Mouse (Mus musculus): ENCODE data around the gene Chmp1a. TPM values are rescaled to one million over a fixed set of nuclear protein-coding genes. Genes with fewer than 3 reads are reported as not detected.

The Chmp1a gene
- polyA plus RNA-seq, 1 experiment from 2014 or later, result 146 TPM

- Histone ChIP-seq H3K4me2 (ENCODE audit: low read depth, low read length) (peak overlapping the region; percentile 7; the same call in 1 of the 2 replicates), H3K4me3 (replicated peaks; ENCODE audit: low read length) (no peak overlapping the region), H3K9me3 (replicated peaks; ENCODE audit: control insufficient read depth, low read length) (no peaks in the 10 kb centered on the region), H3K27ac (ENCODE audit: low read length) (no peak overlapping the region), H3K4me1 (ENCODE audit: control insufficient read depth, insufficient read depth, low read length) (0 out of 2 replicates have a peak, but pooled peaks cover 4% of the 10 kb centered on the region), H3K27me3 (ENCODE audit: control insufficient read depth, insufficient read depth, low read length) (no peaks in the 10 kb centered on the region), H3K9ac (ENCODE audit: low read length) (peak overlapping the region; percentile 22; the same call in 1 of the 2 replicates), H3K36me3 (ENCODE audit: control insufficient read depth, insufficient read depth, low read length) (no peaks in the 10 kb centered on the region)
- peak; percentile 62; the same call in 1 of the 2 replicates for ATAC-seq (ENCODE audit: insufficient read depth, low FRiP score)
- 3% methylated on average over 9 of the region's 9 CpGs for WGBS
Measured at GRCm38 (mm10) chr8:123190678-123191077, 21.9 kb downstream of the Chmp1a start.

- no peaks in the 10 kb centered on the region for H3K9me3 ChIP-seq (replicated peaks; ENCODE audit: control insufficient read depth, low read length)
- no peaks in the 10 kb centered on the region for H3K27me3 ChIP-seq (ENCODE audit: control insufficient read depth, insufficient read depth, low read length)
- no peak overlapping the region for H3K4me3 ChIP-seq (replicated peaks; ENCODE audit: low read length)
- H3K4me2 ChIP-seq (ENCODE audit: low read depth, low read length), result no peak overlapping the region
- no peaks in the 10 kb centered on the region for H3K36me3 ChIP-seq (ENCODE audit: control insufficient read depth, insufficient read depth, low read length)
- H3K27ac ChIP-seq (ENCODE audit: low read length), result no peak overlapping the region
- H3K9ac ChIP-seq (ENCODE audit: low read length), result peak overlapping the region; percentile 15; the same call in 1 of the 2 replicates
- 57% methylated on average over 7 of the region's 7 CpGs for WGBS
- no peak for ATAC-seq (ENCODE audit: insufficient read depth, low FRiP score)
- 0 out of 2 replicates have a peak, but pooled peaks cover 7% of the 10 kb centered on the region for H3K4me1 ChIP-seq (ENCODE audit: control insufficient read depth, insufficient read depth, low read length)
Measured at GRCm38 (mm10) chr8:123188841-123189240, 23.7 kb downstream of the Chmp1a start.

GRCm38 (mm10) chr8:123188006-123188405, 24.6 kb downstream of the Chmp1a start:
- 0 out of 2 replicates have a peak, but pooled peaks cover 7% of the 10 kb centered on the region for H3K4me1 ChIP-seq (ENCODE audit: control insufficient read depth, insufficient read depth, low read length)
- H3K9ac ChIP-seq (ENCODE audit: low read length), result no peak overlapping the region
- no peak overlapping the region for H3K4me3 ChIP-seq (replicated peaks; ENCODE audit: low read length)
- H3K9me3 ChIP-seq (replicated peaks; ENCODE audit: control insufficient read depth, low read length), result no peaks in the 10 kb centered on the region
- no peaks in the 10 kb centered on the region for H3K36me3 ChIP-seq (ENCODE audit: control insufficient read depth, insufficient read depth, low read length)
- 77% methylated on average over 2 of the region's 2 CpGs for WGBS
- no peak overlapping the region for H3K4me2 ChIP-seq (ENCODE audit: low read depth, low read length)
- ATAC-seq (ENCODE audit: insufficient read depth, low FRiP score), result no peak
- no peaks in the 10 kb centered on the region for H3K27me3 ChIP-seq (ENCODE audit: control insufficient read depth, insufficient read depth, low read length)
- no peak overlapping the region for H3K27ac ChIP-seq (ENCODE audit: low read length)

- H3K9ac ChIP-seq (ENCODE audit: low read length), result peak within 1 kb of the TSS; percentile 15; the same call in 1 of the 2 replicates
Measured at GRCm38 (mm10) chr8:123185566-123186409, 26.8 kb downstream of the Chmp1a start, which contains the start of gene Dpep1. Gene Dpep1, plus strand, starts transcription at chr8:123186242.

GRCm38 (mm10) chr8:123181391-123181790, 31.2 kb downstream of the Chmp1a start:
- H3K36me3 ChIP-seq (ENCODE audit: control insufficient read depth, insufficient read depth, low read length), result no peaks in the 10 kb centered on the region
- ATAC-seq (ENCODE audit: insufficient read depth, low FRiP score), result no peak
- no peaks in the 10 kb centered on the region; the same call in 1 of the 2 replicates for H3K9me3 ChIP-seq (replicated peaks; ENCODE audit: control insufficient read depth, low read length)
- H3K27ac ChIP-seq (ENCODE audit: low read length), result no peak overlapping the region
- no peak overlapping the region for H3K9ac ChIP-seq (ENCODE audit: low read length)
- no peak overlapping the region for H3K4me2 ChIP-seq (ENCODE audit: low read depth, low read length)
- no peak overlapping the region for H3K4me3 ChIP-seq (replicated peaks; ENCODE audit: low read length)
- 54% methylated on average over 3 of the region's 3 CpGs for WGBS
- 0 out of 2 replicates have a peak, but pooled peaks cover 7% of the 10 kb centered on the region for H3K4me1 ChIP-seq (ENCODE audit: control insufficient read depth, insufficient read depth, low read length)
- H3K27me3 ChIP-seq (ENCODE audit: control insufficient read depth, insufficient read depth, low read length), result no peaks in the 10 kb centered on the region

More at GRCm38 (mm10) chr8:123185566-123186409, 26.8 kb downstream of the Chmp1a start, which contains the start of gene Dpep1:
- Histone ChIP-seq H3K4me3 (replicated peaks; ENCODE audit: low read length) (no peak within 1 kb of the TSS), H3K9me3 (replicated peaks; ENCODE audit: control insufficient read depth, low read length) (no peaks in the 10 kb centered on the region), H3K27ac (ENCODE audit: low read length) (peak within 1 kb of the TSS; percentile 74), H3K36me3 (ENCODE audit: control insufficient read depth, insufficient read depth, low read length) (no peaks in the 10 kb centered on the region), H3K4me1 (ENCODE audit: control insufficient read depth, insufficient read depth, low read length) (0 out of 2 replicates have a peak, but pooled peaks cover 7% of the 10 kb centered on the region), H3K4me2 (ENCODE audit: low read depth, low read length) (no peak within 1 kb of the TSS), H3K27me3 (ENCODE audit: control insufficient read depth, insufficient read depth, low read length) (no peaks in the 10 kb centered on the region)
- 19% methylated on average over 19 of the region's 19 CpGs for WGBS
- 0 out of 2 replicates have a peak, but pooled peaks have one; percentile 7 for ATAC-seq (ENCODE audit: insufficient read depth, low FRiP score)

- no peaks in the 10 kb centered on the region for H3K9me3 ChIP-seq (replicated peaks; ENCODE audit: control insufficient read depth, low read length)
- no peaks in the 10 kb centered on the region for H3K36me3 ChIP-seq (ENCODE audit: control insufficient read depth, insufficient read depth, low read length)
- peak within 1 kb of the TSS; percentile 29 for H3K4me3 ChIP-seq (replicated peaks; ENCODE audit: low read length)
- 0 out of 2 replicates have a peak, but pooled peaks have one; percentile 34 for ATAC-seq (ENCODE audit: insufficient read depth, low FRiP score)
- H3K27ac ChIP-seq (ENCODE audit: low read length), result peak within 1 kb of the TSS; percentile 33; the same call in 1 of the 2 replicates
- 25% methylated on average over 13 of the region's 13 CpGs for WGBS
- peak within 1 kb of the TSS; percentile 48 for H3K4me2 ChIP-seq (ENCODE audit: low read depth, low read length)
- peak within 1 kb of the TSS; percentile 49; the same call in 1 of the 2 replicates for H3K9ac ChIP-seq (ENCODE audit: low read length)
- no peaks in the 10 kb centered on the region for H3K27me3 ChIP-seq (ENCODE audit: control insufficient read depth, insufficient read depth, low read length)
- H3K4me1 ChIP-seq (ENCODE audit: control insufficient read depth, insufficient read depth, low read length), result peaks cover 26% of the 10 kb centered on the region
Measured at GRCm38 (mm10) chr8:123157888-123158465, 54.6 kb downstream of the Chmp1a start, which contains the start of gene Sult5a1. Gene Sult5a1, minus strand, starts transcription at chr8:123158315.

- Histone ChIP-seq H3K9ac (ENCODE audit: low read length) (peak overlapping the region; percentile 39; the same call in 1 of the 2 replicates), H3K9me3 (replicated peaks; ENCODE audit: control insufficient read depth, low read length) (no peaks in the 10 kb centered on the region), H3K4me1 (ENCODE audit: control insufficient read depth, insufficient read depth, low read length) (peaks cover 29% of the 10 kb centered on the region), H3K4me2 (ENCODE audit: low read depth, low read length) (no peak overlapping the region), H3K27ac (ENCODE audit: low read length) (peak overlapping the region; percentile 14; the same call in 1 of the 2 replicates), H3K4me3 (replicated peaks; ENCODE audit: low read length) (no peak overlapping the region), H3K36me3 (ENCODE audit: control insufficient read depth, insufficient read depth, low read length) (no peaks in the 10 kb centered on the region), H3K27me3 (ENCODE audit: control insufficient read depth, insufficient read depth, low read length) (no peaks in the 10 kb centered on the region)
- 56% methylated on average over 9 of the region's 9 CpGs for WGBS
- peak; percentile 27; the same call in 1 of the 2 replicates for ATAC-seq (ENCODE audit: insufficient read depth, low FRiP score)
Measured at GRCm38 (mm10) chr8:123156070-123156773, 56.3 kb downstream of the Chmp1a start.

GRCm38 (mm10) chr8:123155177-123155576, 57.4 kb downstream of the Chmp1a start:
- 72% methylated on average over 5 of the region's 5 CpGs for WGBS
- Histone ChIP-seq H3K36me3 (ENCODE audit: control insufficient read depth, insufficient read depth, low read length) (no peaks in the 10 kb centered on the region), H3K4me2 (ENCODE audit: low read depth, low read length) (no peak overlapping the region), H3K27ac (ENCODE audit: low read length) (no peak overlapping the region), H3K9me3 (replicated peaks; ENCODE audit: control insufficient read depth, low read length) (no peaks in the 10 kb centered on the region), H3K4me1 (ENCODE audit: control insufficient read depth, insufficient read depth, low read length) (peaks cover 34% of the 10 kb centered on the region), H3K27me3 (ENCODE audit: control insufficient read depth, insufficient read depth, low read length) (no peaks in the 10 kb centered on the region), H3K9ac (ENCODE audit: low read length) (no peak overlapping the region), H3K4me3 (replicated peaks; ENCODE audit: low read length) (no peak overlapping the region)
- no peak for ATAC-seq (ENCODE audit: insufficient read depth, low FRiP score)

Measured in stomach, embryonic 16.5 days (tissue).